Mouse (Mus musculus) layer of hippocampus, postnatal 36 days (tissue): ENCODE measurements around the gene Zfp64. TPM values are rescaled to one million over a fixed set of nuclear protein-coding genes. Genes with fewer than 3 reads are reported as not detected.

ENCODE experiments used
- DNase-seq, 2 experiments: peaks; one replicate each; pipeline ENCODE4 v3.0.0; 2022
- total RNA-seq, 2 experiments: library from RNA; stranded (reverse); gene quantifications; 2 replicates each; pipeline ENCODE4 v1.2.3; 2021

Gene Zfp64
- total RNA-seq, 2 experiments from 2014 or later = 15.8 to 16.0 TPM

DNA sequence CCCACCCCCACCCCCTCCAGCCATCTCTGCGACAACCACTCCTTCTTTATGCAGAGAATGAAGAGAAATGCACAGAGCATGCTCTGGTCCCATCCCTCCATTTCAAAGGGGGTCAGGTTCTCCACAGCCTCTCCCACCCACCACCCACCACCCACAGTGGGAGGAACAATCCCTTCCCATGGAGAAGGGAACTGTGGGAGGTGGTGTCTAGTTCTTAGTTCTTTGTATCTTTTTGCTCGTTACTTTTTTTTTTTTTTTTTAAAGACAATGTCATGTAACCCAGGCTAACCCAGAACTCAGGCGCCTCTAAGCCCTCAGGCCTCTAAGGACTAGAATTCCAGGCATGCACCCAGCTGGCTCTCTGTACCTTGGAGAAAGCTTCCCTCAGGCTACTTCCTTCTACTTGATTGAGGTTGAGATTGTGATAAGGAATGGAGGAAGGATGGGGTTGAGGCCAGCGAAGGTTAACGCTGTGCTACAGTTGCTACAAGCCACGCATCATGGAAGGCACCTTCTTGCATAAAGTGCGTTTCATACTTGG lies 109.1 kb downstream of the Zfp64 start:
- DNase-seq = no peak

Other genes with a start within 250 kb of the Zfp64 start
- gene Atp9a, start 213.2 kb downstream of the Zfp64 start, total RNA-seq = 100 to 1,000 TPM; 342 to 346 TPM
- under 1 TPM; 0.57 to 0.83 TPM for gene Sall4, start 187.6 kb downstream of the Zfp64 start, total RNA-seq